Mouse (Mus musculus) Patski (cell line): Measurements from ENCODE around the gene Tbc1d10b. TPM values are rescaled to one million over a fixed set of nuclear protein-coding genes. Genes with fewer than 3 reads are reported as not detected.

Source experiments
- ATAC-seq: fragments of 100-300 bp; one replicate; pipeline ENCODE4 v1.8.0; 2021
- CTCF ChIA-PET: fragments of 350-600 bp; sonication (Branson Sonifier 250); formaldehyde crosslinking; loops from one replicate; lab custom pipeline; 2022; ENCODE audit warnings: inconsistent platforms; lab: Charles Lee
- POLR2A ChIA-PET: fragments of 350-600 bp; sonication (Branson Sonifier 250); formaldehyde crosslinking; loops from one replicate; lab custom pipeline; 2022; ENCODE audit warnings: antibody characterized with exemption, inconsistent platforms; lab: Charles Lee
- DNase-seq: peaks from one replicate; pipeline ENCODE4 v3.0.0-alpha.2; 2011; ENCODE audit warnings: low read depth, low spot score
- H3K27me3 ChIP-seq: fragments of 371-371 bp; one replicate; pipeline ENCODE4 v1.5.1; 2021
- CTCF ChIP-seq: fragments of 100-300 bp; IDR thresholded peaks from one replicate; pipeline ENCODE4 v1.5.1; 2021
- in situ Hi-C: fragments of 300-500 bp; cut with MboI; formaldehyde crosslinking; loops from 3 replicates; pipeline ENCODE4 v1.11.1; 2018; ENCODE audit warnings: low pct_unique_long_range_greater_than_20kb, mixed read lengths
- polyA plus RNA-seq: library from polyadenylated mRNA; unstranded; gene quantifications from one replicate; pipeline ENCODE4 v1.2.3, GENCODE M21; 2021

The Tbc1d10b gene
- polyA plus RNA-seq, 1 experiment from 2014 or later = 51.7 TPM

GRCm38 (mm10) chr7:127214521-127214920 is 6.3 kb upstream of the Tbc1d10b start:
- no peak for TF ChIP-seq CTCF
- no peaks in the 10 kb centered on the region for H3K27me3 ChIP-seq
- ChIA-PET POLR2A (no interaction called here), CTCF (interaction anchor here (1.1 to 3.5 kb wide), 3 partner anchors 15 to 70 kb away, joined by 3 to 27 read pairs (median 3); no protein-coding TSS in a partner anchor)
- ATAC-seq (no peak), DNase-seq (no peak)
- in situ Hi-C loops = no loop called here

GRCm38 (mm10) chr7:127213930-127214329 is 5.7 kb upstream of the Tbc1d10b start:
- CTCF ChIA-PET = interaction anchor here (1.1 to 3.5 kb wide), 4 partner anchors 9 to 70 kb away, joined by 3 to 27 read pairs (median 4); no protein-coding TSS in a partner anchor
- in situ Hi-C loops = no loop called here
- DNase-seq = no peak
- no peak for TF ChIP-seq CTCF
- POLR2A ChIA-PET = no interaction called here
- ATAC-seq = no peak
- H3K27me3 ChIP-seq = no peaks in the 10 kb centered on the region

DNA sequence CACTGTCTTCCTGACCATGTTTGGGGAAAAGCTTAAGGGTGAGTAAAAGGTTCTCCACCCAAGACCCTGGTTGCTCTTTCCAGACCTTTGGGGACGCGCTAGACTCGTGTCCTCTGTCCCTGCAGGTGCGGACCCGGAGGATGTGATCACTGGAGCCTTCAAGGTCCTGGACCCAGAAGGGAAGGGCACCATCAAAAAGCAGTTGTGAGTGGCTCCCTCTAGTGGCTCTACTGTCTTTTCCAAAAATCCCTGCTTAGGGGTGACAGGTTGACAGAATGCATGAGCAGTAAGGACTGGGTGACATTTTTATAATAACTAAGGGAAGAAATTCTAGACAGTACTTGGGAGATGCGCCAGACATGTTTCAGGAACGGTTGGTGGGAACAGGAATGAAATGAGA is 5.2 kb upstream of the Tbc1d10b start:
- TF ChIP-seq CTCF = no peak
- CTCF ChIA-PET = interaction anchor here (1.0 to 3.5 kb wide), 6 partner anchors 10 to 69 kb away, joined by 3 to 27 read pairs (median 4); no protein-coding TSS in a partner anchor
- ATAC-seq = no peak
- DNase-seq = no peak
- H3K27me3 ChIP-seq = no peaks in the 10 kb centered on the region
- in situ Hi-C loops = no loop called here
- POLR2A ChIA-PET = no interaction called here

- ATAC-seq = no peak
- H3K27me3 ChIP-seq = no peaks in the 10 kb centered on the region
- in situ Hi-C loops = no loop called here
- POLR2A ChIA-PET = no interaction called here
- no peak for TF ChIP-seq CTCF
- CTCF ChIA-PET = interaction anchor here (1.0 to 3.5 kb wide), 5 partner anchors 10 to 25 kb away, joined by 3 to 27 read pairs (median 5); no protein-coding TSS in a partner anchor
- DNase-seq = no peak
Observed at GRCm38 (mm10) chr7:127212432-127213250, 4.4 kb upstream of the Tbc1d10b start.

DNA sequence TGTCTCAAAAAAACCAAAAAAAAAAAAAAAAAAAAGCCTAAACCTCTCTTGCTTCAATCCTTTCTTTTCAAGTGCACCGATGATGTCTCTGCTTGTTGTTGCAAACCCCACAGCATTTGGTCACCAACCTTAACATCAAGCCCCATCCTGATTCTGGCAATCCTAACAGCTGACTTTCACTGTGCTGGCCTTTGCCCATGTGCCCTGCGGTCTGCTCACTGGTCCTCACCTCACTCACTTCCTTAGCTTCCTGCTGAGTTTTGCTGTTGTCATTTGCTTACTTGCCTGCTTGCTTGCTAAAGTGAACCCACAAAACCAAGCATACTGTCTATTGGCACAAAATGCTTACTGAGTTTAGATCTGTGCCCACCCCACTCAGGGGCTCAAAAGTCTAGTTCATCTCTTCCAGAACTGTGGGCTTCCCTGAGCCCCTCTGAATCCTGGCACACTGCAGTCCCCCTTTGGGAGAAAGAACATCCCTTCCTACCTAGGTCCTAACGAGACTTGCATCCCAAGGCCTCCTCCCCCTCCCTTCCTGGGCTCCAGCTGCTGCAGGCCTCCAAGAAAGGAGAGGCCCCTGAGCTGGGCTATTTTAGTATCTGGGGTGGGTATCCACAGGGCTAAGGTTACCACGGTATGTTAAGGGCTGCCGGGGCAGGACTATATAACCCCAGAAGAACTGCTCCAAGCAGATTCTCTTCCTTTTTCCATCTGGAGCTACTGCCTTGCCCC is 2.9 kb upstream of the Tbc1d10b start:
- DNase-seq (no peak), ATAC-seq (no peak)
- no peaks in the 10 kb centered on the region for H3K27me3 ChIP-seq
- no peak for TF ChIP-seq CTCF
- POLR2A ChIA-PET = no interaction called here
- CTCF ChIA-PET = interaction anchor here (2.3 kb wide), 1 partner anchor 18 kb away, joined by 8 read pairs; no protein-coding TSS in a partner anchor
- in situ Hi-C loops = no loop called here

- H3K27me3 ChIP-seq = no peaks in the 10 kb centered on the region
- no peak for ATAC-seq
- ChIA-PET POLR2A (no interaction called here), CTCF (interaction anchor here (1.4 to 2.3 kb wide), 2 partner anchors 9 to 19 kb away, joined by 3 to 8 read pairs; no protein-coding TSS in a partner anchor)
- no peak for TF ChIP-seq CTCF
- in situ Hi-C loops = no loop called here
- no peak for DNase-seq
Observed at GRCm38 (mm10) chr7:127210266-127210665, 2.0 kb upstream of the Tbc1d10b start.

DNA sequence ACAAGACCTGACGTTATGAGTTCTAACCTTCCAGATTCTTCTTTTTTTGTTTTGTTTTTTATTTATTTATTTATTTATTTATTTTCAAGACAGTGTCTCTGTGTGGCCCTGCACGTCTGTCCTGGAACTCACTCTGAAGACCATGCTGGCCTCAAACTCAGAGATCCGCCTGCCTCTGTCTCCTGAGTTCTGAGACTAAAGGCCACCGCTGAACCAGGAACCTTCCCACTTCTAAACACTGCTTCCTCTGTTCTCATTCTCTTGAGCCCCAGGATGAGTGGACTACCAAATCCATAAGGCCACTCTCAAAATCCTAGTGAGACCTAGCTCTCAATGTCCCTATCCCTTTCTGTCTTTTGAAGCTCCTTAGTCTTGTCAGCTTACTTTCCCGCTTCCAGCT is 1.6 kb upstream of the Tbc1d10b start:
- POLR2A ChIA-PET = interaction anchor here (0.7 kb wide), 1 partner anchor 8 kb away, joined by 3 read pairs; no protein-coding TSS in a partner anchor
- ATAC-seq (no peak), DNase-seq (no peak)
- no peaks in the 10 kb centered on the region for H3K27me3 ChIP-seq
- CTCF ChIA-PET = interaction anchor here (1.4 kb wide), 1 partner anchor 9 kb away, joined by 3 read pairs; no protein-coding TSS in a partner anchor
- TF ChIP-seq CTCF = no peak
- in situ Hi-C loops = no loop called here

GRCm38 (mm10) chr7:127208553-127209438 is 528 bp upstream of the Tbc1d10b start, which contains the start of gene Mylpf:
Mylpf (plus strand) TSS chr7:127208890.
- no peak for TF ChIP-seq CTCF
- in situ Hi-C loops = no loop called here
- DNase-seq (peak; percentile 98), ATAC-seq (peak; percentile 92)
- POLR2A ChIA-PET = interaction anchor here (0.6 to 0.7 kb wide), 2 partner anchors 9 to 310 kb away, joined by 3 read pairs; no protein-coding TSS in a partner anchor
- CTCF ChIA-PET = no interaction called here
- H3K27me3 ChIP-seq = no peaks in the 10 kb centered on the region

DNA sequence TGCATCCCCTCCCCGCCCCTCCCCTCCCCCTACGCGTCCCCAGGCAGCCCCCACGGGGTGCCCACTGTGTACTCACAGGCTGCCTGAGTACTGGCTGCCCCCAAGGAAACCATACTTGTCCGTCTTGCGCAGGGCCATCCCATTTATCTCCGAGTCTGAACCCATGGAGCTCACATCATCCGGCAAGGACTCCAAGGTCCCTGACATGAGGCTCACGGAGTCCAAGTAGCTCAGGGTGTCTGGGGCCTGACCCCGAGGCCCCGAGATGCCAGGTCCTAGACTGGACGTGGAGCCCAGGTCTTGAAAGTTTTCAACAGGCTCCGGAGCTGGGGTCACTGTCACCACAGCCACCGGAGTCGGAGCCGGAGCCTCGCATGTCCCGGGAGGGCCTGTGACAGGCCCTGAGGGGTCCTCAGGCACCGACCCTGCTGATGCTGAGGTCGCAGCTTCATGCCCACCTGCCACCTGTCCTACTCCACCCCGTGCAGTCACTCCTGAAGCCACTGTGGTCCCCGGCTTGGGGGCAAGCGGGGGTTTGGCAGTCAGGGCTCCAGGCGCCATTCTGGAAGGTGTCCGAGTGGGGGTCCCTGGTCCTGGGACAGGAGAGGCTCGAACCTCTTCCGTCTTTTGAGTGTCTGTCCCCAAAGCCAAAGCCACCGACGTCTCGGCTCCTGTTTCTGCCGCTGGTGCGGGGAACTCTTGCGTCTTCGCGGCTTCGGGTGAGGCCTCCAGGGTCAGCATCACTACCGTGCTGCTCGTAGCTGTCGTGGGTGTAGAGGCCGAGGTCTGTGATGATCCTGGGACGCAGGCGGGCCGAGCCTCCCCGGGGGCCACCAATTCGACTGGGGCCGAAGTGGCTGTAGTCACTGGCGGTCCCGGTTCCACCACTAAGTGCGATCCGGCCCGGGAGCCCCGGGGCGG is 634 bp downstream of the Tbc1d10b start:
- ATAC-seq (no peak), DNase-seq (no peak)
- no peaks in the 10 kb centered on the region for H3K27me3 ChIP-seq
- ChIA-PET POLR2A (interaction anchor here (0.8 to 1.4 kb wide), 2 partner anchors 11 to 24 kb away, joined by 3 read pairs; no protein-coding TSS in a partner anchor), CTCF (no interaction called here)
- in situ Hi-C loops = no loop called here
- no peak for TF ChIP-seq CTCF
